Mouse (Mus musculus) v-Abl transformed pro-B cells (cell line): ENCODE data around the gene Gm20828.
"Not testable (repeated sequence)": the region's sequence is repeated elsewhere in the genome, so short reads cannot be mapped to it uniquely, and the experiment has no call there.

Experiments
- in situ Hi-C, 2 experiments: fragments of 400-800 bp; cut with MboI; formaldehyde crosslinking; loops; one replicate each; pipeline ENCODE4 v1.15.1; 2025; ENCODE audit not compliant: unreplicated experiment in 2 of 2

The Gm20828 gene

GRCm38 (mm10) chrY:11199274-11199673 lies at the start of gene Gm20828:
Gene Gm20828, minus strand, starts transcription at chrY:11199374.
- in situ Hi-C loops = not testable (repeated sequence)
